Mouse (Mus musculus): ENCODE results near the gene Iqsec1.

Gene Iqsec1

GRCm38 (mm10) chr6:90953349-90953748 is 35.1 kb downstream of the Iqsec1 start:
- no peak for DNase-seq

GRCm38 (mm10) chr6:90950936-90951335 is 37.5 kb downstream of the Iqsec1 start:
- DNase-seq: no peak

GRCm38 (mm10) chr6:90948097-90948496 is 40.4 kb downstream of the Iqsec1 start:
- DNase-seq: no peak

- DNase-seq: peak; percentile 79
Measured at GRCm38 (mm10) chr6:90945560-90946230, 42.8 kb downstream of the Iqsec1 start.

- DNase-seq: no peak
Measured at GRCm38 (mm10) chr6:90941257-90941656, 47.2 kb downstream of the Iqsec1 start.

GRCm38 (mm10) chr6:90933656-90934055 is 54.8 kb downstream of the Iqsec1 start:
- DNase-seq: no peak

GRCm38 (mm10) chr6:90928806-90929205 is 59.7 kb downstream of the Iqsec1 start:
- DNase-seq: no peak

GRCm38 (mm10) chr6:90925472-90925871 is 63.0 kb downstream of the Iqsec1 start:
- no peak for DNase-seq

GRCm38 (mm10) chr6:90924796-90925195 is 63.7 kb downstream of the Iqsec1 start:
- no peak for DNase-seq

GRCm38 (mm10) chr6:90924379-90924778 is 64.1 kb downstream of the Iqsec1 start:
- DNase-seq: no peak

GRCm38 (mm10) chr6:90921259-90921946 is 67.1 kb downstream of the Iqsec1 start:
- no peak for DNase-seq

GRCm38 (mm10) chr6:90920510-90921220 is 67.8 kb downstream of the Iqsec1 start:
- no peak for DNase-seq

GRCm38 (mm10) chr6:90919636-90920420 is 68.7 kb downstream of the Iqsec1 start:
- DNase-seq: no peak

GRCm38 (mm10) chr6:90915585-90915984 is 72.9 kb downstream of the Iqsec1 start:
- no peak for DNase-seq

GRCm38 (mm10) chr6:90913771-90914170 is 74.7 kb downstream of the Iqsec1 start:
- DNase-seq: no peak

- DNase-seq: no peak
Measured at GRCm38 (mm10) chr6:90912768-90913167, 75.7 kb downstream of the Iqsec1 start.

GRCm38 (mm10) chr6:90904143-90904542 is 84.3 kb downstream of the Iqsec1 start:
- no peak for DNase-seq

- DNase-seq: no peak
Measured at GRCm38 (mm10) chr6:90900302-90900701, 88.2 kb downstream of the Iqsec1 start.

GRCm38 (mm10) chr6:90899266-90899665 is 89.2 kb downstream of the Iqsec1 start:
- no peak for DNase-seq

- no peak for DNase-seq
Measured at GRCm38 (mm10) chr6:90898107-90898506, 90.4 kb downstream of the Iqsec1 start.

GRCm38 (mm10) chr6:90892401-90892800 is 96.1 kb downstream of the Iqsec1 start:
- no peak for DNase-seq

- DNase-seq: no peak
Measured at GRCm38 (mm10) chr6:90889356-90890285, 98.9 kb downstream of the Iqsec1 start.
